Mouse (Mus musculus) spleen, postnatal 4 days (tissue): ENCODE results near the gene Tpt1.

ENCODE experiments used
- DNase-seq, 2 experiments: peaks; one replicate each; pipeline ENCODE4 v3.0.0; 2022; ENCODE audit warnings: low spot score in 2 of 2

The Tpt1 gene

DNA sequence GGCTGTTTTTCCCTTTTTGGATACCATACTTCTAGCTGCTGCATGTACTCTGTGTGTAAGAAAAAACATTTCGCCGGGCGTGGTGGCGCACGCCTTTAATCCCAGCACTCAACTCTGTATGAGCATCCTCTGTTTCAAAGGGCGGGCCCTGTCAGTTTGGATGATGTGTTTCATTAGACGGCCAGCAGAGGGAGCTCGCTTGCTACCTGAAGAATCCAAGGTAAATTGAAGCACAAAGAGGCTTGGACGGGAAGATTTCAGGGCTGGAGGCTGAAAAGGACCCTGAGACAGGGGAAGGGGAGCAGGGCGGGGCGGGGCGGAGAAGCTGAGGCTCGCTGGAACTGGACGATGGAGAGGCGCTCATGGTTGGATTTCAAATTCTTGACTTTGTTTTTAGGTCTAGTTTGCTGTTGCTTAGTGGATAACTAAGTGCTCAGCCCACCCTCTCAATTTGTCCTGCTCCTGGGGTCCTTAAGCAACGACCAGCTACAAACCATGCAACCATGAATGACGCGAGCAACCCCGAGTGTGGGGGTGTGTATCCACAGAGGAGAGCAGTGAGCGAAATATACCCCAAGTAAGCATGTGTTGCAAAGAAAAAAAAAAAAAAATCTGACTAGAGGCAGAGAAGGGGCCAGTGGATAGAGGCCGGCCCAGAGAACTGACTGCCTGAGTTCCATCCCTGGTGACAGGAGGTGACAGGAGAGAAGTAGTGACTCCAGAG, 31.6 kb downstream of the Tpt1 start:
- peak; percentile 58 to 88 for DNase-seq

- no peak for DNase-seq
Observed at GRCm38 (mm10) chr14:75877297-75877696, 32.4 kb downstream of the Tpt1 start.

DNA sequence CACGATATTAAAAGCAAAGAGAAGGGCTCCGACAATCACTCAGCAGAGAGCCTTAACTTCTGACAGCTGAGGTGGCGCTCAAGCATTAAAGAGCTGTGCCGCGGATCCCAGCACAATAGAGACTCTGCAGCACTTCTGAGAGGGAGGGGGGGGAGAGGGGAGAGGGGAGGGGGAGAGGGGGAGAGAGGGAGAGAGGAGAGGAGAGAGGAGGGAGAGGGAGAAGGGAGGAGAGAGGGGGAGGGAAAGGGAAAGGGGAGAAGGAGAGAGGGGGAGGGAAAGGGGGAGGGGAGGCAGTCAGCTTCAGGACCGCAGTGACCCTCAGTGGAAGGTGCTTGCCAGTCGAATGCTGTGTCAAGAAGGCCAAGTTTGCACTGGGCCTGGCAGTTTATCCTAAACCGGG, 34.1 kb downstream of the Tpt1 start:
- DNase-seq = no peak

DNA sequence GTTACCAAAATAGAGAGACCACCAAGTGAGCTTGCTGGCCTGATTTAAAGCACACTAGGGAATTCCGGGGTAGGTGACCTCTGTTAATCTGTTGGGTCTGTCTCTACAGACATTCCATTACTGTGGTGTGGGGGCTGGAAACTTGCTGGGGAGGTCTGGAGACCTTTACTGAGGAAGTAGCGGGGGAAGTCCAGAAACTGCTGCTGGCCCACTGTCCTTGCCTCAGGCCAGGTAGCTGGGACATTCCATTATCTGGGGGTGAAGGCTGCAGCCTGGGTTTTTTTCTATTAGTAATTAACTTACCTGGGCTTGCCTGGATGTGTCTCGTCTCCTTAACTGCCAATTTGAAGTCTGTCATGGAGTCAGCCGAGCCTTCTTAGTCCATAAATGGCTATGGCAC, 37.0 kb downstream of the Tpt1 start:
- no peak for DNase-seq

GRCm38 (mm10) chr14:75883330-75883729, 38.4 kb downstream of the Tpt1 start:
- no peak for DNase-seq

- DNase-seq = no peak
Observed at GRCm38 (mm10) chr14:75883873-75884272, 39.0 kb downstream of the Tpt1 start.

GRCm38 (mm10) chr14:75892118-75892517, 47.2 kb downstream of the Tpt1 start:
- no peak for DNase-seq
